Mouse (Mus musculus) liver, embryonic 16.5 days (tissue): ENCODE measurements around the gene 1700102P08Rik. TPM values are rescaled to one million over a fixed set of nuclear protein-coding genes. Genes with fewer than 3 reads are reported as not detected.
A peak's percentile ranks its signal among the peaks of the same experiment; 100 is the strongest.

ENCODE experiments used
- ATAC-seq: fragments of 200-750 bp; cut with Nextera tagmentation; 2 replicates; pipeline ENCODE4 v1.8.0; 2017; ENCODE audit warnings: low read depth, mild to moderate bottlenecking, moderate number of reproducible peaks, moderate library complexity
- H3K27ac ChIP-seq: fragments of 300-500 bp; sonication (generic); 2 replicates; pipeline ENCODE4 v1.5.1; 2014; ENCODE audit warnings: mild to moderate bottlenecking, low read length
- H3K27me3 ChIP-seq: fragments of 300-500 bp; sonication (generic); 2 replicates; pipeline ENCODE4 v1.6.1; 2014; ENCODE audit warnings: low read depth, low read length, mixed read lengths; ENCODE audit not compliant: control insufficient read depth, insufficient read depth
- H3K36me3 ChIP-seq: fragments of 300-500 bp; sonication (generic); 2 replicates; pipeline ENCODE4 v1.6.1; 2014; ENCODE audit warnings: mild to moderate bottlenecking; ENCODE audit not compliant: control insufficient read depth, insufficient read depth
- H3K4me1 ChIP-seq: fragments of 300-500 bp; sonication (generic); 2 replicates; pipeline ENCODE4 v1.6.1; 2014; ENCODE audit warnings: low read depth, low read length, mixed read lengths; ENCODE audit not compliant: control insufficient read depth
- H3K4me2 ChIP-seq: fragments of 300-500 bp; sonication (generic); 2 replicates; pipeline ENCODE4 v1.6.1; 2014; ENCODE audit warnings: low read depth, low read length, mixed read lengths
- H3K4me3 ChIP-seq: fragments of 300-500 bp; sonication (generic); 2 replicates; pipeline ENCODE4 v1.5.1; 2014; ENCODE audit warnings: low read depth, mild to moderate bottlenecking, low read length
- H3K9ac ChIP-seq: fragments of 300-500 bp; sonication (generic); 2 replicates; pipeline ENCODE4 v1.6.1; 2014; ENCODE audit warnings: low read depth, low read length
- H3K9me3 ChIP-seq: fragments of 300-500 bp; sonication (generic); replicated peaks from 2 replicates; pipeline ENCODE4 v1.6.1; 2016; ENCODE audit warnings: low read length; ENCODE audit not compliant: control insufficient read depth
- WGBS: fragments of 180-500 bp; shearing (Covaris S2); extraction: QIAGEN DNeasy Blood & Tissue Kit; methylation state at CpG from one replicate; pipeline ENCODE4 v1.1.7; 2014; ENCODE audit not compliant: insufficient replicate concordance; 5-methylcytosine and 5-hydroxymethylcytosine counted together
- polyA plus RNA-seq: library from polyadenylated mRNA; unstranded; fragments of >200 nt; fragmentation: Nextera tagmentation; extraction: Ambion mirVana; gene quantifications from 2 replicates; pipeline ENCODE4 v1.2.1, GENCODE M21; 2015

1700102P08Rik gene
- polyA plus RNA-seq, 1 experiment from 2014 or later: 0.60 TPM

DNA sequence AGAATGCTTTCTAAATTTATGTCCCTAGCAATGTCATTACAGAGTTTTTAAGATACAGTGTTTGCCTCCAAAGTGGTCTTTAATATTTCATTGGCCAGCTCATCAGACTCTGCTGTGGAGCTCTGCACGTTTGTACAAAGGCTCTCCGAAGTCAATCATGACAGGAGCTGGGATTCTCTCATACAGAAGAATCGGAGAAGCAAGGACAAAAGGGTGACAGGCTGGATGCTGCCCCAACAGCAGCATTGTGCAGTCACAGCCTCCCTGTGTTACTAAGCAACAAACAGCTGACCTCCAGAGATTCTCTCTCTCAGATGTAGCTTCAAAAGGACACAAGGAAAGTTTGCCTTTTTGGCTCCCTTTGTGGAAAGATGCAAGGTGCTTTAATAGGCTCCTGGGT is 43.6 kb downstream of the 1700102P08Rik start, which contains the start of gene BC048562:
Gene BC048562 (plus strand): TSS at position 301 of the 400 bp plus-strand sequence.
- ATAC-seq: no peak
- Histone ChIP-seq H3K27ac (no peak within 1 kb of the TSS), H3K9ac (no peak within 1 kb of the TSS), H3K36me3 (no peaks in the 10 kb centered on the region), H3K27me3 (no peaks in the 10 kb centered on the region), H3K4me3 (no peak within 1 kb of the TSS), H3K4me1 (peaks cover 3% of the 10 kb centered on the region), H3K9me3 (no peaks in the 10 kb centered on the region), H3K4me2 (no peak within 1 kb of the TSS)
- WGBS: 67% methylated on average over 3 of the region's 3 CpGs

DNA sequence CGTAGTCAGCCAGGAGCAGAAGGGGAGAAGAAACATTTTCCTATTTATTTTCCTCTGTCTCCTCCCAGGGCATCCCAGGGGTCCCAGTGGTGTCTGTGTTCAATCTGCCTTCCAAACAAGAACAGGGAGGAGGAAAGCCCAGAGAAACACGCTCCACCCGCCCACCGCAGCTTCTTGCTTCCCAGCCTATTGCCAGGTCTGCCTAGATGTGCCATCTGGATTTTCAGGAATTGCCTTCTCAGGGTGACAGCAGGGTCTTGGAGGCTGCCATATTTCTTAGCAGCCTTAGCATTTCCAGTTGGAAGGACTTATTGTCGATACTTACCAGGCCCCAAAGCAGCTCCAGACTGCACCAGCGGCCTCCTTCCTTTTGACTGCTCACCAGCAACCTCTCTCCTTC is 46.6 kb downstream of the 1700102P08Rik start:
- Histone ChIP-seq H3K27me3 (no peaks in the 10 kb centered on the region), H3K36me3 (no peaks in the 10 kb centered on the region), H3K4me2 (no peak overlapping the region), H3K4me1 (no peaks in the 10 kb centered on the region), H3K9me3 (no peaks in the 10 kb centered on the region), H3K4me3 (no peak overlapping the region), H3K27ac (no peak overlapping the region), H3K9ac (no peak overlapping the region)
- 70% methylated on average over 6 of the region's 6 CpGs for WGBS
- no peak for ATAC-seq

DNA sequence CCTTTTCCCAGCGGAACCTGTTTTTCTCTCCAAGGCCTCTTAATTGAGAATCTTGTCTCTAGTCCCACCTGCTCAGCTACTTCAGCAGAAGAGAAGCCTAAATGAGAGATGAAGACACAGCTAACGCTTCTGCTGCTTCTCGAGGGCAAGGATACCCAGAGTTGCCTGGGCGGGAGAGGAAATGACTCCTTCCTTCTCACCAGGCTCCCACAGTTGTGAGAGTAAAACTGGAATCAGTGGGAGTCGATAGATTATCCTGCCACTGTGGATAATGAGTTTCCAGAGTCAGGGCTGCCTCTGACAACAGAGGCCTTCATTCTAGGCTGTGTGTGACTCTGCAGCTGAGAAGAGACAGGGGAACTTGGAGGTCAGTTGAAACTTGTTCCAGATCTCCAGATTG is 47.9 kb downstream of the 1700102P08Rik start:
- Histone ChIP-seq H3K27me3 (no peaks in the 10 kb centered on the region), H3K4me1 (no peaks in the 10 kb centered on the region), H3K9me3 (no peaks in the 10 kb centered on the region), H3K27ac (no peak overlapping the region), H3K9ac (no peak overlapping the region), H3K4me2 (no peak overlapping the region), H3K36me3 (no peaks in the 10 kb centered on the region), H3K4me3 (no peak overlapping the region)
- no peak for ATAC-seq
- WGBS: 54% methylated on average over 5 of the region's 5 CpGs

DNA sequence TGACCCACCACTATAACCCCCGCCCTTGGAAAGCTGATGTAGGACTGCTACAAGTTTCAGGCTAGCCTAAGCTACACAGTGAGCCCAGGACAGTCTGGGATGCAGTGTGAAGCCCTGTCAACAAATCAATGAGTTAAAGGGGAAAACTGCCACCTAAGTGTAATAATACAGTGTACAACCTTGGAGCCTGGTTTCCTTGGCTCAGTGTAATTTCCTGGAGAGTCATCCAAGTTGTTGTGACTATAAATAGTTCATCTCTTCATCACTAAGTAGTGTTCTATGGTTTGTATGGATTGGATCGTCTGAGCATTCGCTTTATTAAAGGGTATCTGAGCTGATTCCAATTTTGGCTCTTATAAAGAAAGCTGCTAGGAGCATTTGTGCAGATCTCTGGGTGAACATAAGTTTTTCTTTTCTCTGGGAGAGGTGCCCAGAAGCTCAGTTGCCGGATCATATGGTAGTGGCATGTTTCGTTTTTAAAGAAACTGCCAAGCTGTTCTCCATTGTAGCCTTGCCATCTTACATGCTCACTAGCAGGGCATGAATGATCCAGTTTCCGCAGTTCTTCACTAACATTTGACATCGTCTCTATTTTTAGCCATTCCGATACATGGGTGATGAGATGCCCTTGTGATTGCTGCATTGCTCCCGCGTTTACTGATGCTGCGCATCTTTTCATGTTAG is 48.8 kb downstream of the 1700102P08Rik start:
- 81% methylated on average over 11 of the region's 11 CpGs for WGBS

DNA sequence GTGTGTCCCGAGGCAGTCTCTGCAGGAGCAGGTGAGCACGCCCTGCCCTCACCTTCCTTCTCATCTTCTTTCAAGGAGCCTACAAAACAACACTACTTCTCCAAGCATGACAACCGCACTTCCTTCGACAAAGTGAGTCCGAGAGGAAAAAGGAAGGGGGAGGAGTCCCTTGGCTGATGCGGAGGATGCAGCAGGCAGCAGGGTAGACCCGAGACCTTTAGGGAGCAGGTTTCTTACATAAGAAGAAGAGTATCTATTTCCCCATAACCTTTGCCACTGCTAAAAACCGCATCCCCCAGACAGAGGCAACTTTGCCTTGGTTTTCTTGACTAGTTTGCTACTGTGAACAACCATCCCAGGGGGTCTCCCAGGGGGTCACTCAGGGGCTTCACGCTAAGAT is 52.5 kb downstream of the 1700102P08Rik start:
- H3K27me3 ChIP-seq: no peaks in the 10 kb centered on the region
- H3K4me3 ChIP-seq: no peak overlapping the region
- no peaks in the 10 kb centered on the region for H3K36me3 ChIP-seq
- H3K9ac ChIP-seq: no peak overlapping the region
- no peak for ATAC-seq
- no peak overlapping the region for H3K27ac ChIP-seq
- H3K4me2 ChIP-seq: no peak overlapping the region
- WGBS: 28% methylated on average over 9 of the region's 9 CpGs
- H3K9me3 ChIP-seq: no peaks in the 10 kb centered on the region
- H3K4me1 ChIP-seq: peaks cover 6% of the 10 kb centered on the region

More for the DNA sequence above, 48.8 kb downstream of the 1700102P08Rik start:
- H3K36me3 ChIP-seq: no peaks in the 10 kb centered on the region
- no peaks in the 10 kb centered on the region for H3K27me3 ChIP-seq
- H3K27ac ChIP-seq: no peak overlapping the region
- H3K4me2 ChIP-seq: no peak overlapping the region
- no peaks in the 10 kb centered on the region for H3K9me3 ChIP-seq
- no peaks in the 10 kb centered on the region for H3K4me1 ChIP-seq
- no peak overlapping the region for H3K9ac ChIP-seq
- no peak overlapping the region for H3K4me3 ChIP-seq
- no peak for ATAC-seq

DNA sequence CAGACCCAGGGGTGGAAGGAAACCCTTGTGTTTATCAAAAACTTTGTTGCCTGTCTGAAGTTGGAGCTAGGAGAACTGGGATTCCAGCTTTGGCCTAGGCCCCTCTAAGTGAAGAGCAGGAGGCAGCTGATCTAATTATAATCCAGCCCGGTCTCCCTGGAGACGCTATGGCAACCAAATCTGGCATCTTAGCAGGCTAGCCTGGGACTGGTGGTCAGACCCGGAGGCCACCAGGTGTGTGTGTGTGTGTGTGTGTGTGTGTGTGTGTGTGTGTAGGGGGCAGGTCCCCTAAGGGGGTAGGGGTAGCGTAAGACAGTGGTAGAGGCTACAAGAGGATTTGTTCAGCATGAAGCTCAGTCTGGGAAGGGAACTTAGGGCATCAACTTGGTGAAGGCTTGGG is 57.3 kb downstream of the 1700102P08Rik start:
- Histone ChIP-seq H3K27ac (no peak overlapping the region), H3K4me2 (0 out of 2 replicates have a peak overlapping the region, but pooled peaks have one; percentile 98), H3K4me1 (peaks cover 34% of the 10 kb centered on the region), H3K36me3 (no peaks in the 10 kb centered on the region), H3K9ac (no peak overlapping the region), H3K9me3 (no peaks in the 10 kb centered on the region), H3K4me3 (no peak overlapping the region), H3K27me3 (no peaks in the 10 kb centered on the region)
- ATAC-seq: no peak
- WGBS: 78% methylated on average over 4 of the region's 4 CpGs

DNA sequence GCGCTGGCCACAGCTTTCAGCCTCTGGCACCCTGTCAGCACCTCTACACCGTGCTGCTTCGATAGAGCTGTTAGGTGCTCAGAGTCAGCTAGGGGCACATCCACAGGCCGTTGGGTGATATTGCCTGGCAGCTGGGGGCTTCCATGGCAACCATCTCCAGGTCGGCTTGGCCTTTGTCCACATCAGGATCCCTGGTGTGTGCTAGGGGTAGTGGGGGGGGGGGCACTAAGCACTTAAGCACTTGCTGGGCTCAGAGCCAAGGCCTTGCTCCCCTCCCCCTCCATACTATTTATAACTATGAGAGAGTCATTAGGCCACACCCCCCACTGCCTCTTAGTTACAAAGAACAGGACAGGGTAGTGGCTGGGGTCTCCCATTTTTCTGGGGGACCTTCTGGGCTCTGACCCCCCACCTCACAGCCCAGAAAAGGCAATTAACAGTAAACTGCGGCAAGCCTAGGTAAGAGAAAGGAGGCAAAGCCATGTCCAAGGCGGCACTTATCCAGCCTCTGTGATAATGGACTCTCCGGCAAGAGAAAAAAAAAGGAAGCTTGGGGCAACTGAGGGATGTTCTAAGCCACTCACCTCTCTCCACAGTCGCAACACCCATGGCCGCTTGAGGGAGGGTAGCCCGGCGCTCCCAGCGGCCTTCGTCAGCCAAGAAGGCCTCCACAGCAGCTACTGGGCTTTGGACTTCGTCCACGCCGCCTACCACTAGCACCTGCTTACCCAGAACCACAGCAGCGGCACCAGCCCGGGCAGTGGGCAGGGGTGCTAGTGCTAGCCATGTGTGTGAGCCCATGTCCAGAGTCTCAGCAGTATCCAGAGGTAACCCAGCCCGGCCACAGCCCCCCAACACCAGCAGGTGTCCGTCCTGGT is 57.9 kb downstream of the 1700102P08Rik start:
- no peak for ATAC-seq
- H3K9ac ChIP-seq: peak overlapping the region; percentile 36
- peak overlapping the region; percentile 69 for H3K27ac ChIP-seq
- no peaks in the 10 kb centered on the region for H3K9me3 ChIP-seq
- 62% methylated on average over 21 of the region's 21 CpGs for WGBS
- H3K36me3 ChIP-seq: no peaks in the 10 kb centered on the region
- peak overlapping the region; percentile 98 for H3K4me2 ChIP-seq
- peak overlapping the region; percentile 46 for H3K4me3 ChIP-seq
- H3K27me3 ChIP-seq: no peaks in the 10 kb centered on the region
- H3K4me1 ChIP-seq: peaks cover 34% of the 10 kb centered on the region

DNA sequence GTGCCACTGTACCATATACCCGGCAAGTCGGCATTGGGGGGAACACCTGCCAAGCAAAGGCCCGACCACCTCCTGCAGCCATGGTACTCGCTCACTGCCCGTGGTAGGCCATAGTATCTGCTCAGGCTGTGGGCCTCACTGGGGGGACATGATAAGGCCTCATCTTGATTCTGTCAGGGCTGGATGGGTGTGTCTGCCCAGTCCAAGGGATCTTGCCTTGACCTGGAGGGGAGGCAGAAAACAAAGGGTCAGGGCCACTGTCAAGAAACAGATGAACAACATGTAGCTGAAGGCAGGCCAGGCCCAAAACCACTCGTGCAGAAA is 58.5 kb downstream of the 1700102P08Rik start:
- H3K4me2 ChIP-seq: peak overlapping the region; percentile 98
- ATAC-seq: peak; percentile 74
- peak overlapping the region; percentile 46 for H3K4me3 ChIP-seq
- 32% methylated on average over 6 of the region's 6 CpGs for WGBS
- peak overlapping the region; percentile 69 for H3K27ac ChIP-seq
- H3K9me3 ChIP-seq: no peaks in the 10 kb centered on the region
- H3K27me3 ChIP-seq: no peaks in the 10 kb centered on the region
- peaks cover 36% of the 10 kb centered on the region for H3K4me1 ChIP-seq
- H3K36me3 ChIP-seq: no peaks in the 10 kb centered on the region
- H3K9ac ChIP-seq: peak overlapping the region; percentile 36
